Mouse (Mus musculus) lung, postnatal 0 days (tissue): ENCODE results near the gene Casp7.

Source experiments
- CTCF ChIP-seq: IDR thresholded peaks from 2 replicates; pipeline ENCODE4 v1.5.1; 2016; ENCODE audit warnings: antibody characterized with exemption, mild to moderate bottlenecking
- EP300 ChIP-seq: IDR thresholded peaks from 2 replicates; pipeline ENCODE4 v1.6.1; 2016; ENCODE audit warnings: antibody characterized with exemption, mild to moderate bottlenecking, control low read depth

GRCm38 (mm10) chr19:56378007-56378406, 18.9 kb upstream of the Casp7 start:
- TF ChIP-seq EP300 (no peak), CTCF (no peak)
